Mouse (Mus musculus) liver, postnatal 0 days (tissue): Measurements from ENCODE around the gene Bcar3. TPM values are rescaled to one million over a fixed set of nuclear protein-coding genes. Genes with fewer than 3 reads are reported as not detected.
A peak's percentile ranks its signal among the peaks of the same experiment; 100 is the strongest.

Experiments
- ATAC-seq: fragments of 200-750 bp; cut with Nextera tagmentation; 2 replicates; pipeline ENCODE4 v1.8.0; 2017; ENCODE audit warnings: mild to moderate bottlenecking, moderate library complexity
- DNase-seq: peaks from one replicate; pipeline ENCODE4 v3.0.0-alpha.2; 2016
- H3K27ac ChIP-seq: fragments of 300-500 bp; sonication (generic); 2 replicates; pipeline ENCODE4 v1.5.1; 2014; ENCODE audit warnings: antibody characterized with exemption, moderate library complexity, mild to moderate bottlenecking, low read depth
- H3K27me3 ChIP-seq: fragments of 300-500 bp; sonication (generic); 2 replicates; pipeline ENCODE4 v1.6.1; 2014; ENCODE audit warnings: low read length, control low read depth, mixed read lengths; ENCODE audit not compliant: insufficient read depth
- H3K36me3 ChIP-seq: fragments of 300-500 bp; sonication (generic); replicated peaks from 2 replicates; pipeline ENCODE4 v1.6.1; 2014; ENCODE audit warnings: mild to moderate bottlenecking, control low read depth, low read length, moderate library complexity, mixed read lengths; ENCODE audit not compliant: insufficient read depth
- H3K4me1 ChIP-seq: fragments of 300-500 bp; sonication (generic); 2 replicates; pipeline ENCODE4 v1.6.1; 2014; ENCODE audit warnings: antibody characterized with exemption, mild to moderate bottlenecking, control low read depth; ENCODE audit not compliant: insufficient read depth
- H3K4me2 ChIP-seq: fragments of 300-500 bp; sonication (generic); 2 replicates; pipeline ENCODE4 v1.6.1; 2014; ENCODE audit warnings: low read depth, mild to moderate bottlenecking, low read length, moderate library complexity, mixed read lengths
- H3K4me3 ChIP-seq: fragments of 300-500 bp; sonication (generic); 2 replicates; pipeline ENCODE4 v1.5.1; 2014; ENCODE audit warnings: low read depth, low read length
- H3K9ac ChIP-seq: fragments of 300-500 bp; sonication (generic); replicated peaks from 2 replicates; pipeline ENCODE4 v1.6.1; 2014; ENCODE audit warnings: mild to moderate bottlenecking, moderate library complexity
- H3K9me3 ChIP-seq: fragments of 300-500 bp; sonication (generic); 2 replicates; pipeline ENCODE4 v1.6.1; 2016; ENCODE audit warnings: mild to moderate bottlenecking, control low read depth, low read length, mixed read lengths
- CTCF ChIP-seq: sonication (generic); IDR thresholded peaks from 2 replicates; pipeline ENCODE4 v1.5.1; 2016; ENCODE audit warnings: antibody characterized with exemption, low read depth
- EP300 ChIP-seq: IDR thresholded peaks from 2 replicates; pipeline ENCODE4 v1.6.1; 2016; ENCODE audit warnings: antibody characterized with exemption, low read depth, mild to moderate bottlenecking
- WGBS: fragments of 180-500 bp; shearing (Covaris S2); extraction: QIAGEN DNeasy Blood & Tissue Kit; methylation state at CpG from one replicate; pipeline ENCODE4 v1.1.7; 2014; ENCODE audit not compliant: insufficient replicate concordance; 5-methylcytosine and 5-hydroxymethylcytosine counted together
- polyA plus RNA-seq: library from polyadenylated mRNA; unstranded; fragments of >200 nt; fragmentation: Nextera tagmentation; extraction: Ambion mirVana; gene quantifications from 2 replicates; pipeline ENCODE4 v1.2.1, GENCODE M21; 2015

Gene Bcar3
- polyA plus RNA-seq, 1 experiment from 2014 or later, result 11.2 TPM

DNA sequence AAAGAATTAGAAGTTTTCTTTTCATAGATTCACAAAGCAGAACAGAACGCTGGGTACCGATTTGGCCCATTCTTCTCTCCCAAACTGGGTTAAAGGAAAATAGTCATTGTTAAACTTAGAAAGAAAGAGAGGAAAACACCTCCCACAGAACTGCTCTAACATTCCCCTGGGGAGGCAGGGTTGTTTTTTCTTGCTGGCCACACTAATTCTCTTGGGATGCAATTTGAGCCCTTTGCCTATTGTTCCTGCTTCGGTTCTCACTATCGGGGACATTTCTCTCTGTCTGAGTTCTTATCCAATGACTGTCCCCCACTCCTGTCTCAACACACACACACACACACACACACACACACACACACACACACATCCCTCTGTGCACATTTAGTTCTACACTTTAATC lies 39.6 kb downstream of the Bcar3 start:
- DNase-seq (no peak), ATAC-seq (no peak)
- H3K4me1 ChIP-seq, result no peaks in the 10 kb centered on the region
- H3K4me3 ChIP-seq, result no peak overlapping the region
- TF ChIP-seq EP300 (no peak), CTCF (no peak)
- H3K36me3 ChIP-seq, result no peaks in the 10 kb centered on the region
- no peak overlapping the region for H3K4me2 ChIP-seq
- H3K9me3 ChIP-seq, result no peaks in the 10 kb centered on the region
- H3K9ac ChIP-seq, result no peak overlapping the region
- no peaks in the 10 kb centered on the region for H3K27me3 ChIP-seq
- no peak overlapping the region for H3K27ac ChIP-seq
- WGBS, result 63% methylated on average over 4 of the region's 4 CpGs

DNA sequence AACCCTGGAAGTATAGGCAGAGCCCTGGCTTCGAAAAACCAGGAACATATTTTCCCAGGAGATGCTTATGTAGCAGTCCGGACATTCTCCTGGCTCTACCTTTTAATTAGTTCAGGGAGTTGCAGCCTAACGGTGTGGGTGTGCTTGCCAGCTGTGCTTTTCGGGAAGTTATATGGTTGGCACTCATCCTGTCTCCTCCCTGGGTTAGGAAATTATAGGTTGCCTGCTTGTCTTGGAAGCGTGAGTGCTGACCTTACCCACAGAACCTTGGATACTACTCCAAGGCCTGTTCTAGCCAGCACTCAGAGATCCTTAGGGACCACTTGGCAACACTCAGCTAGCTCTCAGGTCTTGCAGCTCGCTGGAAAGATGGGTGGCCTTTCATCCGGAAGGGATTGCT lies 40.0 kb downstream of the Bcar3 start:
- no peak overlapping the region for H3K4me2 ChIP-seq
- H3K36me3 ChIP-seq, result no peaks in the 10 kb centered on the region
- no peaks in the 10 kb centered on the region for H3K4me1 ChIP-seq
- no peak for DNase-seq
- H3K27ac ChIP-seq, result no peak overlapping the region
- H3K9ac ChIP-seq, result no peak overlapping the region
- H3K9me3 ChIP-seq, result no peaks in the 10 kb centered on the region
- TF ChIP-seq EP300 (no peak), CTCF (no peak)
- no peak for ATAC-seq
- WGBS, result 50% methylated on average over 7 of the region's 7 CpGs
- no peak overlapping the region for H3K4me3 ChIP-seq
- H3K27me3 ChIP-seq, result no peaks in the 10 kb centered on the region

DNA sequence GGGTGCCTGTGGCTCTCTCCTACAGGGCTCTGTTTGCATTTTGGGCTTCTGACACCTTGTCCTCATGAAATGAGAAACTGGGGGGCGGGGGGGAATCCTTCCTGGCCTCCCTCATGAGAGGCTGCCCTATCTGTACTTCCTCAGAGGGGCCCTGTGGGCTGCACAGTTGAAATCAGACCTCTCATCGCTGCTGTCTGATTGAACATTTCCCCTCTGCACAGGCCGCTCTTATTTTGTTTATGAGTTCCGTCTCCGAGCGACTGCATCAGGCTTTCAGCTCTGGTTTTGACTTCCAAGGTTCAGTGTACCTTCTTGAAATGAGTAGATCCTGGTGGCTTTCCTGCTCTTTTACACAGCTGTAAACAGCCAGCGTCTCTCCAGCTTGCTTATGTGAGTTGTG lies 40.4 kb downstream of the Bcar3 start:
- no peaks in the 10 kb centered on the region for H3K27me3 ChIP-seq
- 37% methylated on average over 7 of the region's 7 CpGs for WGBS
- no peak overlapping the region for H3K4me2 ChIP-seq
- no peaks in the 10 kb centered on the region for H3K4me1 ChIP-seq
- no peak overlapping the region for H3K4me3 ChIP-seq
- no peak overlapping the region for H3K27ac ChIP-seq
- H3K9ac ChIP-seq, result no peak overlapping the region
- DNase-seq, result no peak
- TF ChIP-seq CTCF (no peak), EP300 (no peak)
- H3K36me3 ChIP-seq, result no peaks in the 10 kb centered on the region
- ATAC-seq, result no peak
- H3K9me3 ChIP-seq, result no peaks in the 10 kb centered on the region

DNA sequence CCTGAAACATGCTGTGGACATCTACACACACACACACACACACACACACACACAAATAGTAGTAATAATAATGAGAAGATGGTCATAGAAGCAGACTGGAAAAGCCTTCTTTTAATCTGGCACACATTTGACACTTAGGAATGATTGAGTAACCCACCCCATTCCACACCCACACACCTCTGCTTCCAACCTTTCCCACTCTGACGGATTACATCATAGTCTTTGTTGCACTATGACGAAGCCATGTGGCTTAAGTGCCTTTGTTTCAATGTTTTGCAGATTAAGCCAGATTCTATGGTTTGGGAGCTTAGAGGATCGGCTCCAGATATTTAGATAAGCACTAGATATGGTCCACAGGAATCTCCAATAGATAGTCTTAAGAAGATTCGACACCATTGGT lies 42.1 kb downstream of the Bcar3 start:
- 58% methylated on average over 4 of the region's 4 CpGs for WGBS

DNA sequence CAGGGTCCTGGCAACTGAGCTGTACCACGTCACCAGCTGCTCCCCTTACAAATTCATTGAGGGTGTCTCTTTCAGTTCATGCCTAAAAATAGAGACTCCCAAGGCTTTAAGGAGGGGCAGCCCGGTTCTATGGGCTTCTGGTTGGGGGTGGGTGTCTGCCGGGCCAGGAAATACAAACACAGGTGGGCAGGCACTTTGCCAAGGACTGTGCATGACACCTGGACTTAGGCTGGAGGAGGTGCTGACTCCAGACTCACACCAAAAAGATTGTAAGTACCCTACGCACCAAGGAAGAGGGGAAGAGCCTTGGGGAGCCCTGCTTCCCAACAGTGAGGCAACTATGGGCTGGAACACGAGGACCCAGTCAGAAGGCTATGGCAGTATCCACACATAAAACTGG lies 44.1 kb downstream of the Bcar3 start:
- H3K27me3 ChIP-seq, result no peaks in the 10 kb centered on the region
- no peaks in the 10 kb centered on the region for H3K9me3 ChIP-seq
- DNase-seq (no peak), ATAC-seq (no peak)
- H3K4me1 ChIP-seq, result no peaks in the 10 kb centered on the region
- H3K36me3 ChIP-seq, result no peaks in the 10 kb centered on the region
- 54% methylated on average over 5 of the region's 5 CpGs for WGBS
- H3K9ac ChIP-seq, result no peak overlapping the region
- no peak overlapping the region for H3K4me2 ChIP-seq
- TF ChIP-seq CTCF (no peak), EP300 (no peak)
- no peak overlapping the region for H3K27ac ChIP-seq
- no peak overlapping the region for H3K4me3 ChIP-seq

More for the DNA sequence above, 42.1 kb downstream of the Bcar3 start:
- no peak for ATAC-seq
- Histone ChIP-seq H3K27ac (no peak overlapping the region), H3K27me3 (no peaks in the 10 kb centered on the region), H3K36me3 (no peaks in the 10 kb centered on the region), H3K9ac (no peak overlapping the region), H3K4me3 (no peak overlapping the region), H3K4me2 (no peak overlapping the region), H3K4me1 (no peaks in the 10 kb centered on the region), H3K9me3 (no peaks in the 10 kb centered on the region)
- DNase-seq, result no peak
- no peak for TF ChIP-seq EP300
- TF ChIP-seq CTCF, result no peak

DNA sequence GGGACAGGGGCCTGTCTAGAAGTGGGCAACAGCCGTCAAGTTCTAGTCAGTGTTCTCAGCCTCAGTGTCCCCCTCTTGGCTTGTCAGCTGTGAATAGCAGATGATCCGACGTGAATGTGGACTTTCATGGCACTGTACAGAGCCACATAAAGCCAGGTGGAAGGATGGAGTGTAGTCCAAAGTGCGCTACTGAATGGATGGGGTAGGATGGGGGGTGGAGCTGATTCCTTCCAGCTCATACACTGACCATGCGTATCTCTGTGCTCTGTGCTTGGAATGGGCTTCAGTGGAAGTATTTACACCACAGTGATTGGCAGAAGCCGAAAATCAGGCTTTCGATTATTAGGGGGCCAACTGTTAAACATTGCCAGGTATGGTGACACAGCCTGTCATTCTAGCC lies 45.0 kb downstream of the Bcar3 start:
- H3K9me3 ChIP-seq, result no peaks in the 10 kb centered on the region
- no peaks in the 10 kb centered on the region for H3K4me1 ChIP-seq
- WGBS, result 70% methylated on average over 7 of the region's 7 CpGs
- ATAC-seq (peak; percentile 60), DNase-seq (no peak)
- no peaks in the 10 kb centered on the region for H3K27me3 ChIP-seq
- no peaks in the 10 kb centered on the region for H3K36me3 ChIP-seq
- H3K27ac ChIP-seq, result no peak overlapping the region
- H3K9ac ChIP-seq, result no peak overlapping the region
- H3K4me2 ChIP-seq, result no peak overlapping the region
- no peak overlapping the region for H3K4me3 ChIP-seq
- TF ChIP-seq EP300, result no peak
- TF ChIP-seq CTCF, result no peak
